Comparison of ENCODE assay signal across 8 mouse cellular contexts in genomic region chr6:31642451-31642942, GRCm38 (mm10).
DNase-seq lines count a peak whose midpoint lies in the region; ATAC-seq lines count a peak whose summit lies in the region.

No protein-coding gene starts in this region.

- DNase-seq in left cerebral cortex, postnatal 4 days = peak; percentile 45
- no peak for DNase-seq in left cerebral cortex, adult 9 months (ENCODE audit: low spot score in 2 of 2)
- peak; percentile 87 to 94 for DNase-seq in heart, adult 9 months (ENCODE audit: low spot score in 2 of 2)
- DNase-seq in kidney, adult 8-10 months = peak; percentile 72 to 81
- DNase-seq in right cerebral cortex, postnatal 25 days = no peak
- no peak for DNase-seq in frontal cortex, postnatal 25 days (ENCODE audit: low spot score in 2 of 2)

- no peak overlapping the region for H3K4me3 ChIP-seq in lung, embryonic 15.5 days

- no peak overlapping the region for H3K9ac ChIP-seq in lung, embryonic 15.5 days

- no peaks in the 10 kb centered on the region for H3K27me3 ChIP-seq in lung, embryonic 15.5 days

- peak overlapping the region; percentile 41 for H3K4me2 ChIP-seq in lung, embryonic 15.5 days

- H3K9me3 ChIP-seq in lung, embryonic 15.5 days = no peaks in the 10 kb centered on the region

- H3K4me1 ChIP-seq in lung, embryonic 15.5 days = peaks cover 25% of the 10 kb centered on the region

- peak overlapping the region; percentile 67 for H3K27ac ChIP-seq in lung, embryonic 15.5 days

- peak; percentile 79 for ATAC-seq in common myeloid progenitor, adult 5-6 weeks (replicated peaks; ENCODE audit: low read depth, poor library complexity, severe bottlenecking)
- ATAC-seq in lung, embryonic 15.5 days (ENCODE audit: borderline replicate concordance, extremely low read depth, low FRiP score, low TSS enrichment) = peak; percentile 70

- 27% methylated on average over 13 of the region's 13 CpGs for WGBS in lung, embryonic 15.5 days

- H3K36me3 ChIP-seq in lung, embryonic 15.5 days = no peaks in the 10 kb centered on the region

- intact Hi-C loops in left cerebral cortex, postnatal 4 days (cut with DNase I) = no loop called here

Comparison
In these comparisons a context has a peak if more than half of its experiments do, and no peak if none do; other contexts are left out.
1. DNase-seq: peak in left cerebral cortex, postnatal 4 days (single experiment), heart, adult 9 months (2 of 2) and kidney, adult 8-10 months (2 of 2); none in left cerebral cortex, adult 9 months (0 of 2), right cerebral cortex, postnatal 25 days (single experiment) and frontal cortex, postnatal 25 days (0 of 2).